In genomic region chr10:14530670-14531069, GRCm38 (mm10) we compare ENCODE assay signal across 22 mouse cellular contexts.
"Had no signal": no experiment of that assay in that cellular context is flagged by ENCODE, and none has a peak within 500 bp of the region (broad histone marks: within the 10 kb centered on the region; RNA-seq: fewer than 3 reads in every experiment).

No protein-coding gene starts in this region.

- H3K27me3 ChIP-seq: heart, embryonic 13.5 days; heart, embryonic 15.5 days; hindbrain, embryonic 13.5 days; hindbrain, embryonic 15.5 days; kidney, embryonic 15.5 days; limb, embryonic 13.5 days; limb, embryonic 15.5 days had no signal

- H3K4me2 ChIP-seq: heart, embryonic 11.5 days; heart, embryonic 13.5 days; heart, embryonic 15.5 days; hindbrain, embryonic 13.5 days; hindbrain, embryonic 15.5 days; kidney, embryonic 15.5 days; limb, embryonic 13.5 days; limb, embryonic 15.5 days had no signal

- DNase-seq: gastrocnemius, postnatal 14 days; gastrocnemius, postnatal 36 days; heart, postnatal 14 days; heart, postnatal 36 days; kidney, adult 11 months; kidney, adult 2 months; kidney, adult 9 months; layer of hippocampus, adult 9-11 months; layer of hippocampus, postnatal 36 days; left cerebral cortex, postnatal 4 days had no signal

- H3K4me1 ChIP-seq: hindbrain, embryonic 13.5 days; hindbrain, embryonic 15.5 days; limb, embryonic 13.5 days had no signal

- H3K27ac ChIP-seq: heart, adult 2 months; heart, embryonic 13.5 days; heart, embryonic 15.5 days; hindbrain, embryonic 13.5 days; hindbrain, embryonic 15.5 days; hindbrain, postnatal 0 days; kidney, embryonic 15.5 days; kidney, postnatal 0 days; limb, embryonic 13.5 days; limb, embryonic 15.5 days had no signal

- H3K4me3 ChIP-seq: heart, adult 2 months; heart, embryonic 13.5 days; heart, embryonic 15.5 days; hindbrain, embryonic 13.5 days; hindbrain, embryonic 15.5 days; kidney, embryonic 15.5 days; limb, embryonic 13.5 days; limb, embryonic 15.5 days had no signal

- H3K9ac ChIP-seq: heart, embryonic 13.5 days; heart, embryonic 15.5 days; hindbrain, embryonic 13.5 days; hindbrain, embryonic 15.5 days; kidney, embryonic 15.5 days; limb, embryonic 13.5 days; limb, embryonic 15.5 days had no signal

- ATAC-seq: hindbrain, postnatal 0 days; intestine, embryonic 16.5 days had no signal

- H3K9me3 ChIP-seq: heart, embryonic 13.5 days; heart, embryonic 15.5 days; hindbrain, embryonic 13.5 days; hindbrain, embryonic 15.5 days; kidney, embryonic 15.5 days; limb, embryonic 13.5 days; limb, embryonic 15.5 days had no signal

- H3K36me3 ChIP-seq: heart, embryonic 15.5 days; hindbrain, embryonic 13.5 days; hindbrain, embryonic 15.5 days; kidney, embryonic 15.5 days; limb, embryonic 13.5 days; limb, embryonic 15.5 days had no signal
